Mouse (Mus musculus) monocyte, adult 5-6 weeks (primary cell): ENCODE measurements around the gene Fyn. TPM values are rescaled to one million over a fixed set of nuclear protein-coding genes. Genes with fewer than 3 reads are reported as not detected.

ENCODE experiments used
- ATAC-seq: fragments of 153-309, 156-312 bp; replicated peaks from 2 replicates; pipeline ENCODE4 v1.8.0; 2017; ENCODE audit warnings: mild to moderate bottlenecking; ENCODE audit not compliant: low TSS enrichment, insufficient number of reproducible peaks, severe bottlenecking, poor library complexity, low FRiP score
- total RNA-seq: library from RNA; stranded (forward); fragments of 200-1000, 200-491, 200-594 nt; gene quantifications from 3 replicates; pipeline ENCODE4 v1.2.3, GENCODE M21; 2017

Gene Fyn
- total RNA-seq, 1 experiment from 2014 or later: 255 TPM

DNA sequence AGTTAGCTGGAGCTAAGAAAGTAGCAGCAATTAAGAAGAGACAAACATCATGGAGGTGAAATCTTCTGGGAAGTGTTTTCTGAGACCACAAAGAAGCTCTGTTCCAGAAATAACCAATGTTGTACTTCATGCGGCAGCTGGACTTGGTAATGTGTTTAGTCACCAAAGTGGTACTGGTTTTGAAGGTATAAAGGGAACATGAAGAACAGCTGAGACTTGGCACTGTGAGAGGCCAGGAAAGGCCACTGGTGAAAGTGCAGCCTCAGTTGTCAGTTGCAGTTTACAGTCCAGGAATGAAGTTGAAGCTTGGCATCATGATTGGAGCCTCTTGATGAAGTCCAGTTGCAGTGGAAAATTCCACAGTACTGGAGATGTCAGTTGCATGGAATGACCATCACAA lies 237.8 kb downstream of the Fyn start:
- no peak for ATAC-seq

DNA sequence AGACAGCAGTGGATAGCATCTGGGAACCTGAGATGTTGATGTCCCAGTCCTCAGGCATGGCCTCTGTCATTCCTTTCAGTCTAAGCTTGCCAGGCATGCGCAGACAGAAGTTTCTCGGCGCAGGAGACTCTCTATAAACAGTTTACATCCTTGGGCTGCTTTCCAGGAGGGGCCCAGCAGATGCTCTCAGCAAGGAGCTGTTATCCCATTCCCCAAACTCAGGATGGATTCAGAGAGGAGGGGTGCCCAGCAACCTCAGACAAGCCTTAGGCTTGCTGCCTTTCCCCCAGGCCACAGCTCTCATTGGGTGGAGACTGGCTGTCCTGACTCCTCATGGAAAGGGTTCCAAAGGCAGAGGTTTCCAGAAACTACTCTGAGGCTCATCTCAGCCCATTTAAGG lies 242.6 kb downstream of the Fyn start:
- no peak for ATAC-seq

DNA sequence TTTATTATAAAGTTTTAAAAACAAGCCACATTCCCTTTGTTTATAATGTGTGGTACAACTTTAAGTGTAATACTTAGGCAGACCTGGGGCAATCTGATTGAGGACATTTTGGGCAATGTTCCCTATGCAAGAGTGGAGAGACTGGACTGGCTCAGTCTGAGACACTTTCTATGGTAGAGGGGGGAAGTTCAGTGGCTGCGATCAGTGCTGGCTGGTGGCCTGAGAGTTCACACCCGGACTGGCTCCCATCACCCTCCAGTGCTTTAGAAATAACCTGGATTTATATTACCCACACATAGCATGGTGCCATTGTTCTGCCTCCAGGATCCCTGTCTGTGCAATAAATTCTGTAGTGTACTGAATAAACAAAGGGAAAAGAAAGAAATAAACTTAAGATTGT lies 243.5 kb downstream of the Fyn start:
- ATAC-seq: no peak

DNA sequence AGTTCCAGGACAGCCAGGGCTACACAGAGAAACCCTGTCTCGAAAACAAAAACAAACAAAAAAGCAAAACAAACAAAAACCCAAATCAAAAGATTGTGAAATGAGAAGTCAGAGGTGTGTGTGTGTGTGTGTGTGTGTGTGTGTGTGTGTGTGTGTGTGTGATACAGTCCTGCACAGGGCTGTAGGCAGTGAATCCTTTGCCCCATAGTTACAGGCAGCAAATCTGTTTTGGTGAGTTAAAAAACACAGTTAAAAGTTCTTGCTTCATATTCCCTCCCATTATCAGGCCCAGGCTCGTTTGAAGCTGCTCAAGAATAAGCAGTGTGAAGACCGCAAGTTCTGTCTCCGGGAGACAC lies 244.0 kb downstream of the Fyn start, which contains the start of gene Traf3ip2:
Gene Traf3ip2, plus strand, starts transcription at position 302 of the 356 bp plus-strand sequence.
- ATAC-seq: no peak

DNA sequence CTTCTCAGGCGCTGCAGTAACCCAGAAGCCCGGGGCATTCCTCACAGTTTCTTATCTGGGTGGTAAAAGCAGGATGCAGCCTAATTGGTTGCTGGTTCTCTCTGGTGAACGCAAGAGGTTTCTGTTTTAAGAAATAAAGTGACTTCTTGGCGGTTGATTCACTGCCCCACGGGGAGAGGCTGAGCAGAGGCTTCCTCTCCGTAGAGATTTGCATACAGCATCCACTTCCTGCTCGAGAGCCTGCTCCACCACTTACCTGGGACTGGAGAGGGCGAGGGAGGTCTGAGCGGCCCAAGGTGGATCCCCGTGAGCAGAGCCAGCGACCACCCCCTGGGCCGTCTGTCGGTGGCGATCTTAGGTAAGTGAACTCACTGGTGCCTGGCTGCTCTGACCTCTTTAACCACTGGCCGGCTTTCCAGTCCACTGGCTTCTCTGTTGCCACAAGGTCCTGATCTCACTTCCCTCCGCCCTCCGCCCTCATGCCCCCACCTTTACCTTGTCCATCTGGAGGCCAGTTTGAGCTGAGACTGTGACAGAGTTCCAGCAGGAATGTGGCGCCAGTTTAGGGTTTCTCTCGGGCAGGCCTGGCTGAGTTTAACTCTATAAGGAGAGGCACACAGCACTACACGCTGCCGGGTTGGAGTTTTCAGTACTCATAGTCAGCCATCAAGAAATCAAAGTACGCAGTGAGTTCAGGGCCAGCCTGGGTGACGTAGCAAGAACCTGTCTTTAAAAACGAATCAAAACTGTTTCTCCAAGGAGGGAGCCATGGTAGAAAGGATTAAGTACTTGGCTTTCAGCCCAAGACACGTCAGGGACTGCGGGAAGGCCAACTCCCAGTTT lies 244.6 kb downstream of the Fyn start:
- peak; percentile 74 for ATAC-seq

DNA sequence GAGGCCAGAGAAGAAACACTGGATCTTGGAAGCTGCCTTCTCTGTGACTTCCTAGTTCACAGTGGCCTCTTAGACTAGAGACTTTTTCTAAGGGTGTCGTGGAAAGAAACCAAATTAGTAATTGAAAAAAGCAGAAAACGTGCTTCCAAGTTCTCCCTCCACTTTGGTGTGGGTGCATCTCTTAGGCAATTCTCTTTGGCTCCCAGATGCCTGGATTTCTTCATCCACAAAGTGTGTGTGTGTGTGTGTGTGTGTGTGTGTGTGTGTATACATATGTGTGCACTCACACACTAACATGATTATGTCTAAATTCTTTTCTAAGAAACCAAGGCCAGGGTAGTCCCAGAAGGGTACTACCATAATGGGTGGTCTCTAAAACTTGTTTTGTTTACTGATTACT lies 245.3 kb downstream of the Fyn start:
- ATAC-seq: no peak

DNA sequence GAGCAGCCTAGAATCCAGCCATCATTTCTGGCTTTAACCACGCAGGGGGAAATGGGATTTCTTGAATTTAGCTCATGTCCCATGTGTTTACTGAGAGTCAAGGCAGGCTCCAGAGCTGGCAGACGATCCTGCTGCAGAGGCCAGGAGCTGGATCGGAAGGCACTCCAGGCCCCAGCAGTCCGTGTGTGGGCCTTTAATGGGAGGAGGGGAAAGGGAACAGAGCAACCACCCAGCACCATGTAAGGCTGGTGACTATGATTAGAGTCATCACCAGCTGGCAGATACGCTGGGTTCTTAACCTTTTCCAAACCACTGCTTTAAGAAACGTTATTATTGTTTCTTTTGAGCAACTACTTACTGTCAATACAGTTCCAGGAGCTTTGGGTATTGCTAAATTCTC lies 246.0 kb downstream of the Fyn start:
- ATAC-seq: no peak

Other genes starting within 250 kb of the Fyn start
- gene Fam229b, start 234.9 kb upstream of the Fyn start, total RNA-seq: 0.86 to 4.7 TPM in 2 of 3 replicates, not detected in the other
- gene Tube1, start 234.9 kb upstream of the Fyn start, total RNA-seq: 1.3 to 3.2 TPM (median 1.4 TPM) in 3 replicates
- gene Ccn6, start 205.1 kb upstream of the Fyn start, total RNA-seq: not detected in 3 replicates
- gene Traf3ip2, start 244.1 kb downstream of the Fyn start, total RNA-seq: 12.2 to 14.9 TPM (median 13.4 TPM) in 3 replicates